Mouse (Mus musculus): ENCODE results near the gene Eprs. TPM values are rescaled to one million over a fixed set of nuclear protein-coding genes. Genes with fewer than 3 reads are reported as not detected.

Gene Eprs
- polyA plus RNA-seq, 1 experiment from 2014 or later = 172 TPM

DNA sequence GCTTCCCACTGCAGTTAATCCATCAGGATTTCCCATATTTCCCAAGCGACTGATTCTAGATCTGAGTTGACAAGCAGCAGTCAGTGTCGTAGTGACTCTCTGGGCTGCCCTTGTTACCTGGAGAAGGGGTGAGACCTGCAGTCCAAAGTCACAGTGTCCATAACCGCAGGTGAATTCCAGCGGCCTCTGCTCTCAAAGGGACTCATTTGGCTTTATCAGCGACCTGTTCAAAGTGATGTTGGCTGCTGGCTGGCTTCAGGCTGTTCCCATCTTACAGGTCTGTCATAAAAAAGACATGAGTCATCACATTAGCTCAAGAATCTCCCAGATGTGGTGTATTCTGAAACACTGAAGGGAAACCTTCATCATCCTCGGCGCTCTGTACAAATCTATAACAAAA is 86.1 kb downstream of the Eprs start:
- H3K4me2 ChIP-seq (replicated peaks; ENCODE audit: low read depth, low read length) = no peak overlapping the region
- WGBS = 88% methylated on average over 7 of the region's 7 CpGs
- no peak overlapping the region for H3K4me3 ChIP-seq (ENCODE audit: low read depth, low read length)
- no peak overlapping the region for H3K27ac ChIP-seq (ENCODE audit: low read depth, low read length)
- no peaks in the 10 kb centered on the region for H3K9me3 ChIP-seq (ENCODE audit: control insufficient read depth, low read length)
- no peak overlapping the region for H3K9ac ChIP-seq (ENCODE audit: low read depth, low read length)
- H3K4me1 ChIP-seq (replicated peaks; ENCODE audit: control insufficient read depth, insufficient read depth, low read length) = no peaks in the 10 kb centered on the region
- ATAC-seq (ENCODE audit: low FRiP score) (no peak), DNase-seq (ENCODE audit: low spot score) (no peak)
- H3K27me3 ChIP-seq (ENCODE audit: control insufficient read depth, insufficient read depth, low read length) = no peaks in the 10 kb centered on the region
- H3K36me3 ChIP-seq (ENCODE audit: control insufficient read depth, insufficient read depth, low read length) = no peaks in the 10 kb centered on the region

DNA sequence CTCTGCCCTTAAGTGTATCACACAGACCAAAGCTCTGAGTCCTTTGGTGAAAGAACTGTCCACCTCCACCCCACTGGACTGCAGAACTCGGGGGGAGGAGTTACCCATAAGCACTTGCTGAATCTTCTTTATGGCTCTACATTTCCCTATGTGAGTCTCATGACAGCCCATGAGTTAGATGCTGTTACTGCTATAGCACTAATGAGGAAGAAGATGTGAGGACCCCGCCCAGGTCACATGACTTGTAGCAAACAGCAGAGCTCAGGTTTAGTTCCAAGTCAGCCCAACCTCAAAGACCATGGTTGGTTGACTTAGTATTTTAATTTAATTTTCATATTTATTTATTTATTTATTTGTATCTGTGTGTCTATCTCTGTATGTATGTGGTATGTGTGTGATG is 86.9 kb downstream of the Eprs start:
- Histone ChIP-seq H3K27ac (ENCODE audit: low read depth, low read length) (no peak overlapping the region), H3K27me3 (ENCODE audit: control insufficient read depth, insufficient read depth, low read length) (peaks cover 7% of the 10 kb centered on the region), H3K4me2 (replicated peaks; ENCODE audit: low read depth, low read length) (no peak overlapping the region), H3K4me1 (replicated peaks; ENCODE audit: control insufficient read depth, insufficient read depth, low read length) (no peaks in the 10 kb centered on the region), H3K9me3 (ENCODE audit: control insufficient read depth, low read length) (no peaks in the 10 kb centered on the region), H3K9ac (ENCODE audit: low read depth, low read length) (no peak overlapping the region), H3K4me3 (ENCODE audit: low read depth, low read length) (no peak overlapping the region), H3K36me3 (ENCODE audit: control insufficient read depth, insufficient read depth, low read length) (no peaks in the 10 kb centered on the region)
- WGBS = 73% methylated on average over 2 of the region's 2 CpGs
- ATAC-seq (ENCODE audit: low FRiP score) = no peak
- no peak for DNase-seq (ENCODE audit: low spot score)

DNA sequence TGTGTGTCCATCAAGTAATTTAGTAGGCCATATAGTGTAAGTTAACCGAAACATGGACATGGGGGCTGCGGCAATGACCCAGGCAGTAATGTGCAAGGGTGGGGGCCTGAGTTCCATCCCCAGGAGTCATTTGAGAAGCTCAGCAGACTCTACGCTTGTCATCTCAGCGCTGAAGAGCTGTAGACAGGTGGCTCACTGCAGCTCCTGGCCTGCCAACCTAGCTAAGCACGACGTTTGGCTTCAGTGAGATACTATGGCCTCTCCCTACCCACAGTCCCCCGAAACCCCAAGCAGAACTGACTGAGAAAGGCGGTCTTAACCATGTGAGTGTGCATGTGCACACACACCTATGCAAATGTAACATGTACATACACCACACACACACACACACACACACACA is 88.2 kb downstream of the Eprs start:
- ATAC-seq (ENCODE audit: low FRiP score) (no peak), DNase-seq (ENCODE audit: low spot score) (no peak)
- Histone ChIP-seq H3K9me3 (ENCODE audit: control insufficient read depth, low read length) (no peaks in the 10 kb centered on the region), H3K27me3 (ENCODE audit: control insufficient read depth, insufficient read depth, low read length) (peaks cover 16% of the 10 kb centered on the region), H3K9ac (ENCODE audit: low read depth, low read length) (no peak overlapping the region), H3K27ac (ENCODE audit: low read depth, low read length) (no peak overlapping the region), H3K4me1 (replicated peaks; ENCODE audit: control insufficient read depth, insufficient read depth, low read length) (no peaks in the 10 kb centered on the region), H3K36me3 (ENCODE audit: control insufficient read depth, insufficient read depth, low read length) (no peaks in the 10 kb centered on the region), H3K4me3 (ENCODE audit: low read depth, low read length) (no peak overlapping the region), H3K4me2 (replicated peaks; ENCODE audit: low read depth, low read length) (no peak overlapping the region)
- WGBS = 87% methylated on average over 8 of the region's 8 CpGs

DNA sequence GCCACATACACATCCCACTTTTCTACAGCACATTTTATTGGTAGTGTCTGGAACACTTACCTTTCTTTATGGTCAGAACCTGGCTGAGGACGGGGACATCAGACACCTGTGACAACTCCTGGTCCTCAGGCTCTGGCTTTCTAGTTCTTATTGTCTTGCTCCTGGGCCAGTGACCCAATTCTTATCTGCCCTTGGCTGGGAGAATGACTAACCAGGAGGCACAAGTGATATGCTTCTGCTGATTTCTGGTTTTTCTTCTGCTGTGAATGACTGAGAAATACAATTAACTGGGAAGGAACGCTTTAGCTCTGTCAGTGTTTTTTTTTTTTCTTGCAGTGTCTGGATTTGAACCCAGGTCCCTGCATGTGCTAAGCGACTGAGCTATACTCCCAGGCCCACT is 88.7 kb downstream of the Eprs start:
- Histone ChIP-seq H3K27ac (ENCODE audit: low read depth, low read length) (no peak overlapping the region), H3K36me3 (ENCODE audit: control insufficient read depth, insufficient read depth, low read length) (no peaks in the 10 kb centered on the region), H3K9ac (ENCODE audit: low read depth, low read length) (no peak overlapping the region), H3K4me2 (replicated peaks; ENCODE audit: low read depth, low read length) (no peak overlapping the region), H3K4me1 (replicated peaks; ENCODE audit: control insufficient read depth, insufficient read depth, low read length) (no peaks in the 10 kb centered on the region), H3K9me3 (ENCODE audit: control insufficient read depth, low read length) (no peaks in the 10 kb centered on the region), H3K4me3 (ENCODE audit: low read depth, low read length) (no peak overlapping the region), H3K27me3 (ENCODE audit: control insufficient read depth, insufficient read depth, low read length) (peaks cover 20% of the 10 kb centered on the region)
- no peak for DNase-seq (ENCODE audit: low spot score)
- no peak for ATAC-seq (ENCODE audit: low FRiP score)
- 90% methylated on average over 3 of the region's 3 CpGs for WGBS

DNA sequence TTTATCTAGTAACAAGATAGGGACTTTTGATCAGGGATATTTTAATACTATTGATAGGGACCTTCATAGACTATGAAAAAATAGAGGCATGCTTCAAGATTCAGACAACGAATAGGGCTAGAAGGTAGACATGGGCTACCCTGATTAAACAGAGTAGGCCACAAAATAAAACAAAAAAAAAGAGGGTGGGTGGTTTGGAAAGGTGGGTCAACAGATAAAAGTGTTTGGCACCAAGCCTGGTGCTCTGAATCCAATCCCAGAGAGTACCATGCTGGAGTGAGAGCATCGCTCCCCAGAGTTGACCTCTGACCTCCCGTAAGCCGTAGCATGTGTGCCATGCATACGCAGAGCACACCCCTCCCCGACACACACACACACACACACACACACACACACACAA is 89.6 kb downstream of the Eprs start:
- no peaks in the 10 kb centered on the region for H3K4me1 ChIP-seq (replicated peaks; ENCODE audit: control insufficient read depth, insufficient read depth, low read length)
- DNase-seq (ENCODE audit: low spot score) (no peak), ATAC-seq (ENCODE audit: low FRiP score) (no peak)
- H3K9ac ChIP-seq (ENCODE audit: low read depth, low read length) = no peak overlapping the region
- WGBS = 81% methylated on average over 6 of the region's 6 CpGs
- no peak overlapping the region for H3K4me3 ChIP-seq (ENCODE audit: low read depth, low read length)
- no peak overlapping the region for H3K27ac ChIP-seq (ENCODE audit: low read depth, low read length)
- H3K27me3 ChIP-seq (ENCODE audit: control insufficient read depth, insufficient read depth, low read length) = peaks cover 22% of the 10 kb centered on the region
- no peak overlapping the region for H3K4me2 ChIP-seq (replicated peaks; ENCODE audit: low read depth, low read length)
- H3K9me3 ChIP-seq (ENCODE audit: control insufficient read depth, low read length) = no peaks in the 10 kb centered on the region
- H3K36me3 ChIP-seq (ENCODE audit: control insufficient read depth, insufficient read depth, low read length) = no peaks in the 10 kb centered on the region

DNA sequence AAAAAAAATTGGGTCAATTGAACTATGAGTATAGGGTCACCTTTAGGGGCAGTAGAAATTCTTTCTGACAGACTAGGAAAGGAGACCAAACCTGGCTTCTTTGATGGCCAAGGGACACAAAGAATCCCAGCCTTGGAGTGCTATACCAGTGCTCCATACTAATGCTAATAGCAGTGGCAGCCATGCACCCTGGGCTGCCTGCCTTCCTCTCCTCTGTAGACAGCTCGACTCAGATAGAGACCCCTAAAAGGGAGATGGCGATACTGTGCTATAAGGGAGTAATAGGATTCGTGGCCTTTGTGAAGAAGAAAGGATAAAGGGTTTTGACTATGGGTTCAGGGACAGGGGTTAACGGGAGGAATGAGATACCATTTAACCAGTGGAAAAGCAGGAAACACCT is 91.3 kb downstream of the Eprs start:
- Histone ChIP-seq H3K4me3 (ENCODE audit: low read depth, low read length) (peak overlapping the region; percentile 48), H3K27ac (ENCODE audit: low read depth, low read length) (no peak overlapping the region), H3K36me3 (ENCODE audit: control insufficient read depth, insufficient read depth, low read length) (no peaks in the 10 kb centered on the region), H3K9ac (ENCODE audit: low read depth, low read length) (no peak overlapping the region; the same call in 1 of the 2 replicates), H3K9me3 (ENCODE audit: control insufficient read depth, low read length) (no peaks in the 10 kb centered on the region), H3K27me3 (ENCODE audit: control insufficient read depth, insufficient read depth, low read length) (peaks cover 22% of the 10 kb centered on the region), H3K4me1 (replicated peaks; ENCODE audit: control insufficient read depth, insufficient read depth, low read length) (no peaks in the 10 kb centered on the region), H3K4me2 (replicated peaks; ENCODE audit: low read depth, low read length) (peak overlapping the region; percentile 98; the same call in 1 of the 2 replicates)
- WGBS = 53% methylated on average over 4 of the region's 4 CpGs
- no peak for DNase-seq (ENCODE audit: low spot score)
- no peak for ATAC-seq (ENCODE audit: low FRiP score)

DNA sequence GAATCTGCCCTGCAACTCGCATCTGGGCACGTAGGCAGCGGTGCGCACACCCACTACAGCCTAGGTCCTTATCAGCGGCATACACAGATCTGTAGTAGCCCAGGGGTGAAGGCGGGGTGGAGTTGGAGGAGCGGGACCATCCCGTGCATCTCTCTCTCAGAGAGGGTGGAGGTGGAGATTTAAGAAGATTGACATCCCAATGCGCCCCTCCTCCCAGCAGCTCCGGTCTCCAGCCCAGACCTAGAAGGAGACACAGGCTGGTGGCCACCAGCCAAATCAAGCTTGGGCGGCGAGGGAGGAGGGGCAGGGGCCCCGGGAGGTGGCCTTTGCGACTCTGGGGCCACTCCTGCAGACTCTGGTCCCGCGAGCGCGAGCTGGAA is 91.7 kb downstream of the Eprs start, which contains the start of gene Slc30a10:
Gene Slc30a10, plus strand, starts transcription at position 274 of the 380 bp plus-strand sequence.
- ATAC-seq (ENCODE audit: low FRiP score) (peak; percentile 84), DNase-seq (ENCODE audit: low spot score) (peak; percentile 58)
- peak within 1 kb of the TSS; percentile 48 for H3K4me3 ChIP-seq (ENCODE audit: low read depth, low read length)
- no peaks in the 10 kb centered on the region for H3K36me3 ChIP-seq (ENCODE audit: control insufficient read depth, insufficient read depth, low read length)
- no peaks in the 10 kb centered on the region for H3K9me3 ChIP-seq (ENCODE audit: control insufficient read depth, low read length)
- no peaks in the 10 kb centered on the region for H3K4me1 ChIP-seq (replicated peaks; ENCODE audit: control insufficient read depth, insufficient read depth, low read length)
- H3K9ac ChIP-seq (ENCODE audit: low read depth, low read length) = peak within 1 kb of the TSS; percentile 53
- no peak within 1 kb of the TSS for H3K27ac ChIP-seq (ENCODE audit: low read depth, low read length)
- H3K27me3 ChIP-seq (ENCODE audit: control insufficient read depth, insufficient read depth, low read length) = peaks cover 22% of the 10 kb centered on the region
- peak within 1 kb of the TSS; percentile 98 for H3K4me2 ChIP-seq (replicated peaks; ENCODE audit: low read depth, low read length)
- whole genome bisulfite sequencing = 6% methylated on average over 15 of the region's 18 CpGs

DNA sequence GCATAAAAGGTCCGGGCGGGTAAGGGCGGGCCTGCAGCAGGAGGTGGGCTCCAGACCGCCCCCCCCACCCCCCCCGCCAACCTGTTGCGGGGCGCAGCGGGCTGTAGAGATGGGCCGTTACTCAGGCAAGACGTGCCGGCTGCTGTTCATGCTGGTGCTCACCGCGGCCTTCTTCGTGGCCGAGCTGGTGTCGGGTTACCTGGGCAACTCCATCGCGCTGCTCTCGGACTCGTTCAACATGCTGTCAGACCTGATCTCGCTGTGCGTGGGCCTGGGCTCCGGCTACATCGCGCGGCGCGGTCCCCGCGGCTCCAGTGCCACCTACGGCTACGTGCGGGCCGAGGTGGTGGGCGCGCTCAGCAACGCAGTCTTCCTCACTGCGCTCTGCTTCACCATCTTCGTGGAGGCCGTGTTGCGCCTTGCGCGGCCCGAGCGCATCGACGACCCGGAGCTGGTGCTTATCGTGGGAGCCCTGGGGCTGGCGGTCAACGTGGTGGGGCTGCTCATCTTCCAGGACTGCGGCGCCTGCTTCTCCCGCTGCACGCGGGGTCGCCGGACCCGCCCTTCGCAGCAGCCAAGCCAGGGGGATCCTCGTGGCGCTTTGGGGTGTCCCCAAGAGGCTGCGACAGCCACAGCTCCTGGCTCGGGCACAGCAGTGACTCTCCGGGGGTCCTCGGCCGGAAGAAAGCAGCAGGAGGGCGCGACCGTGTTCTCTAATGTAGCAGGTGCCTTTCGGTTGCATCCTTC is 92.3 kb downstream of the Eprs start:
- no peaks in the 10 kb centered on the region for H3K9me3 ChIP-seq (ENCODE audit: control insufficient read depth, low read length)
- H3K9ac ChIP-seq (ENCODE audit: low read depth, low read length) = peak overlapping the region; percentile 53
- H3K4me2 ChIP-seq (replicated peaks; ENCODE audit: low read depth, low read length) = peak overlapping the region; percentile 98
- H3K27ac ChIP-seq (ENCODE audit: low read depth, low read length) = no peak overlapping the region
- H3K36me3 ChIP-seq (ENCODE audit: control insufficient read depth, insufficient read depth, low read length) = no peaks in the 10 kb centered on the region
- peaks cover 22% of the 10 kb centered on the region for H3K27me3 ChIP-seq (ENCODE audit: control insufficient read depth, insufficient read depth, low read length)
- ATAC-seq (ENCODE audit: low FRiP score) = peak; percentile 70
- H3K4me1 ChIP-seq (replicated peaks; ENCODE audit: control insufficient read depth, insufficient read depth, low read length) = no peaks in the 10 kb centered on the region
- WGBS = under 1% methylated on average over 68 of the region's 71 CpGs
- DNase-seq (ENCODE audit: low spot score) = peak; percentile 62
- H3K4me3 ChIP-seq (ENCODE audit: low read depth, low read length) = peak overlapping the region; percentile 48

DNA sequence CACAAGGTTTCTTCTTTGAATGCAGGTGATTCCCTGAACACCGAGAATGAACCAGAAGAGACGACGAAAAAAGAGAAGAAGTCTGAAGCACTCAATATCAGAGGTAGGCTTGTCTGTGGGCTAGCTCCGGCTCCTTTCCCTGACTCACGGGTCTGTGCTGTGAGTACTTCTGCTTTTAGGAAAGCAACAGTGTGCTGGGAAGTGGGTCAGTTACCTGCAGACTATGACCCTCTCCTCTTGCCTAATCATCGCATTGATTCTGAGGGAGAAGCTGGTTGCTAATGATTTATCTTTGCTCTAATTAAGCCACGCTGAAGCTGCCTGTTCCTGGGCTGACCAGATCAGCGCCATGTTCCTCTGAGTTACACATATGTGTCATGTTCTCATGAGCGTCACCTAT is 93.5 kb downstream of the Eprs start:
- Histone ChIP-seq H3K4me2 (replicated peaks; ENCODE audit: low read depth, low read length) (no peak overlapping the region), H3K27ac (ENCODE audit: low read depth, low read length) (no peak overlapping the region), H3K9me3 (ENCODE audit: control insufficient read depth, low read length) (no peaks in the 10 kb centered on the region), H3K36me3 (ENCODE audit: control insufficient read depth, insufficient read depth, low read length) (no peaks in the 10 kb centered on the region), H3K9ac (ENCODE audit: low read depth, low read length) (no peak overlapping the region), H3K4me3 (ENCODE audit: low read depth, low read length) (no peak overlapping the region), H3K27me3 (ENCODE audit: control insufficient read depth, insufficient read depth, low read length) (peaks cover 22% of the 10 kb centered on the region), H3K4me1 (replicated peaks; ENCODE audit: control insufficient read depth, insufficient read depth, low read length) (no peaks in the 10 kb centered on the region)
- no peak for ATAC-seq (ENCODE audit: low FRiP score)
- DNase-seq (ENCODE audit: low spot score) = no peak
- 85% methylated on average over 9 of the region's 9 CpGs for WGBS
